Mouse (Mus musculus) gonadal fat pad, adult 2 months (tissue): ENCODE measurements at regions not wholly inside any gene's neighbourhood (a gene's known extent, or its start where the extent isn't known, plus 50 kb on each side); places are given as distances from the start of the nearest gene placed in this dataset.

Experiments used
- DNase-seq: peaks from one replicate; pipeline ENCODE4 v3.0.0-alpha.2; 2012; ENCODE audit warnings: low read depth

- no peak for DNase-seq
Observed at GRCm38 (mm10) chr9:33774178-33774577, 711.5 kb upstream of the Kirrel3 start.

- no peak for DNase-seq
Observed at GRCm38 (mm10) chr9:33790617-33791016, 695.1 kb upstream of the Kirrel3 start.

GRCm38 (mm10) chr9:33800250-33800649, 685.4 kb upstream of the Kirrel3 start:
- DNase-seq: no peak

- no peak for DNase-seq
Observed at GRCm38 (mm10) chr9:33800763-33801162, 684.9 kb upstream of the Kirrel3 start.

- DNase-seq: no peak
Observed at GRCm38 (mm10) chr9:33814739-33815368, 670.8 kb upstream of the Kirrel3 start.

- no peak for DNase-seq
Observed at GRCm38 (mm10) chr9:33822574-33823394, 662.9 kb upstream of the Kirrel3 start.

- no peak for DNase-seq
Observed at GRCm38 (mm10) chr9:33826116-33826515, 659.6 kb upstream of the Kirrel3 start.

- no peak for DNase-seq
Observed at GRCm38 (mm10) chr9:33827409-33827808, 658.3 kb upstream of the Kirrel3 start.

- DNase-seq: no peak
Observed at GRCm38 (mm10) chr9:33837666-33838380, 647.9 kb upstream of the Kirrel3 start.

GRCm38 (mm10) chr9:33849623-33850022, 636.1 kb upstream of the Kirrel3 start:
- DNase-seq: no peak

- no peak for DNase-seq
Observed at GRCm38 (mm10) chr9:33850024-33850423, 635.7 kb upstream of the Kirrel3 start.

GRCm38 (mm10) chr9:33850993-33851392, 634.7 kb upstream of the Kirrel3 start:
- no peak for DNase-seq

- no peak for DNase-seq
Observed at GRCm38 (mm10) chr9:33856169-33856568, 629.5 kb upstream of the Kirrel3 start.

GRCm38 (mm10) chr9:33858511-33858910, 627.2 kb upstream of the Kirrel3 start:
- no peak for DNase-seq

GRCm38 (mm10) chr9:33868666-33869065, 617.0 kb upstream of the Kirrel3 start:
- no peak for DNase-seq

- no peak for DNase-seq
Observed at GRCm38 (mm10) chr9:33887279-33887678, 598.4 kb upstream of the Kirrel3 start.

GRCm38 (mm10) chr9:33892001-33892400, 593.7 kb upstream of the Kirrel3 start:
- DNase-seq: no peak

- no peak for DNase-seq
Observed at GRCm38 (mm10) chr9:33901313-33902076, 584.2 kb upstream of the Kirrel3 start.

- no peak for DNase-seq
Observed at GRCm38 (mm10) chr9:33903991-33904570, 581.6 kb upstream of the Kirrel3 start.

GRCm38 (mm10) chr9:33914919-33915318, 570.8 kb upstream of the Kirrel3 start:
- no peak for DNase-seq

- DNase-seq: no peak
Observed at GRCm38 (mm10) chr9:33915349-33916056, 570.2 kb upstream of the Kirrel3 start.
